Mouse (Mus musculus) heart, postnatal 10 days (tissue): ENCODE measurements around the gene Xirp1. TPM values are rescaled to one million over a fixed set of nuclear protein-coding genes. Genes with fewer than 3 reads are reported as not detected.
"Not testable (repeated sequence)": the region's sequence is repeated elsewhere in the genome, so short reads cannot be mapped to it uniquely, and the experiment has no call there.

Source experiments
- DNase-seq, 2 experiments: peaks; one replicate each; pipeline ENCODE4 v3.0.0; 2021
- intact Hi-C: fragments of 180-260 bp; cut with DNase I; formaldehyde crosslinking; loops from one replicate; pipeline ENCODE4 v1.15.1; 2025
- total RNA-seq, 2 experiments: library from RNA; stranded (reverse); gene quantifications; 2 replicates each; pipeline ENCODE4 v1.2.3; 2021

Xirp1 gene
- total RNA-seq, 2 experiments from 2014 or later = 147 to 150 TPM

GRCm38 (mm10) chr9:120021164-120021563 is 2.2 kb downstream of the Xirp1 start:
- intact Hi-C loops = no loop called here
- peak; percentile 67 to 72 for DNase-seq

- intact Hi-C loops = no loop called here
Measured at GRCm38 (mm10) chr9:120020285-120020890, 3.0 kb downstream of the Xirp1 start.

GRCm38 (mm10) chr9:120016956-120017355 is 6.4 kb downstream of the Xirp1 start:
- intact Hi-C loops = no loop called here
- peak in 1 of 2 experiments; percentile 18 for DNase-seq

More at GRCm38 (mm10) chr9:120020285-120020890, 3.0 kb downstream of the Xirp1 start:
- DNase-seq = peak; percentile 84 to 91

- DNase-seq = no peak
- intact Hi-C loops = no loop called here
Measured at GRCm38 (mm10) chr9:120014828-120015227, 8.6 kb downstream of the Xirp1 start.

DNA sequence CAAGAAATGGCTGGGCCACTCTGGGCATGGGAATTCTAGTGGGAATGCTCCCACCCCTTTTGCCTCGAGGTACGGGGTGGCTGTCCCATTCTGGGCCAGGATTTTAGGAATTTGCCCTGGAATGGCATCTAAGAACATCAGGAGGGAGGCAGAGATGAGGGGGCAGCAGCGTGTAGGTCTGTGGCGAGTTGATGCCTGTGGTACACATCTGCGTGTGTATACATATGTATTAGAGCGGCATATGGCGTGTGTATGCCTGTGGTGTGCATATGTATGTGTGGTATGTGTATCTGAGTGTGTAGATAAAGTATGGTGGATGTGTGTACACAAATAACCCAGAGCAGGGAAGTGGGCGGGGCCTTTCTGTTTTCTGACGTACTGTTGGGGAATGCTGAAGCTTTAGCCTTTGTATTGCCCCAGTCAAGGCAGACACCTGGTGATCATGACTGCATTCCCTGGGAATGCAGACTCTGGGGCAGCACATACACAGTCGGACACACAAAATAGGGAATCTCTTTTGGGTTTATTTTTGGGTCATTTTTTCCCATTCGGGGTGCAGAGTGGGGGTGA is 10.1 kb downstream of the Xirp1 start:
- peak in 1 of 2 experiments; percentile 41 for DNase-seq
- intact Hi-C loops = no loop called here

- peak in 1 of 2 experiments; percentile 47 for DNase-seq
- intact Hi-C loops = no loop called here
Measured at GRCm38 (mm10) chr9:120012781-120013180, 10.6 kb downstream of the Xirp1 start.

GRCm38 (mm10) chr9:120012161-120012560 is 11.2 kb downstream of the Xirp1 start:
- DNase-seq, intact Hi-C loops: not testable (repeated sequence)

GRCm38 (mm10) chr9:120011533-120011932 is 11.9 kb downstream of the Xirp1 start:
- intact Hi-C loops = loop anchor here (1.0 to 2.0 kb wide), 3 partner anchors 28 to 75 kb away; partner anchors contain the start of genes Gorasp1 and Ttc21a
- DNase-seq = peak; percentile 85 to 88

DNA sequence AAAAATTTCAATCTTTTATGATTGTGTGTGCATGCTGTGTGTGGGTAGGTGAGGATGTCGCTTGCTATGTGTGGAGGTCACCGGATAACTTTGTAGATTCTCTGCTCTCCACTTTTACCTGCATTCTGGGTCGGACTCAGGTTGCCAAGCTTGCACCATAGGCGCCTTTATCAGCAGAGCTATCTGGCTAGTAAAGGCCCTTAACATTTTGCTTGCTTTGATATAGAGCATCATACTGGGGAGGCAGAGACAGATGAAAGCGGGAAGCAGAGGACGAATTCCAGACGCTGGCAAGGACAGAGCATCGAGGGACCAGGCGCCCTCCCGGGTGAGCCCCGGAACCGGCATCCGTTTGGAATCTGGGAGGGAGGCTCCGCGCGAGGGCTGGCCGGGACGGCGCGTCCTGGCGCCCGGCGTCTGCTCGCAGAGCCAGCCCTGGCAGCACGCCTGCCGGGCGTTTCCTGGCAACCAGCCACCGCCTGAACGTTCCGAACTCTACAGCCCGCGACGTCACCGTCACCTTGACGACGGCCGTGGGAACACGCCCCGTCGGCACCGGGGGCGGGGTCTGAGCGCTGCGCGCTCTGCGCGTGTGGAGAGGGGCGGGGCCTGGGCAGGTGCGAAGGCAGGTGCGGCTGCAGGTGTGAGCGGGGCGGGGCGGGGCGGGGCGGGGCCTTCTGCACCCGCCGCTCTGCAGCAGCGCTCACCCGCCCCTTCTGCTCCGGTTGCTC is 12.5 kb downstream of the Xirp1 start:
- intact Hi-C loops = loop anchor here (1.0 to 2.0 kb wide), 3 partner anchors 28 to 74 kb away; partner anchors contain the start of genes Gorasp1 and Ttc21a
- peak; percentile 98 to 99 for DNase-seq

DNA sequence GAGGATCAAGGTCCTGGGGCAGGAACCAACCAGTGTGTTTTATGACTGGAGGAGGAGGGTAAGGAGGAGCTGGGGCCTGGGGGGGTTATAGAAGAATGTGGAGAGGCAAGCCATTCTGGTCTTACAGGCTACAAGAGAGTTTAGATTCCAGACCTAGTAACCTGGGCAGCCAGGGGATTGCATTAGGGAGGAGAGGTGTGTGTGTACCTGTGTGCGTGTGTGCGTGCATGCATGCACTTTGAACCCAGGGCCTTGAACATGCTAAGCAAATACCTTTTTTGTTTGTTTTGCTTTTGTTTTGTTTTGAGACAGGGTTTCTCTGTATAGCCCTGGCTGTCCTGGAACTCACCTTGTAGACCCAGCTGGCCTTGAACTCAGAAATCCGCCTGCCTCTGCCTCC is 13.5 kb downstream of the Xirp1 start:
- intact Hi-C loops = loop anchor here (2.0 kb wide), 1 partner anchor 73 kb away; the partner anchor contains the start of genes Gorasp1 and Ttc21a
- no peak for DNase-seq

DNA sequence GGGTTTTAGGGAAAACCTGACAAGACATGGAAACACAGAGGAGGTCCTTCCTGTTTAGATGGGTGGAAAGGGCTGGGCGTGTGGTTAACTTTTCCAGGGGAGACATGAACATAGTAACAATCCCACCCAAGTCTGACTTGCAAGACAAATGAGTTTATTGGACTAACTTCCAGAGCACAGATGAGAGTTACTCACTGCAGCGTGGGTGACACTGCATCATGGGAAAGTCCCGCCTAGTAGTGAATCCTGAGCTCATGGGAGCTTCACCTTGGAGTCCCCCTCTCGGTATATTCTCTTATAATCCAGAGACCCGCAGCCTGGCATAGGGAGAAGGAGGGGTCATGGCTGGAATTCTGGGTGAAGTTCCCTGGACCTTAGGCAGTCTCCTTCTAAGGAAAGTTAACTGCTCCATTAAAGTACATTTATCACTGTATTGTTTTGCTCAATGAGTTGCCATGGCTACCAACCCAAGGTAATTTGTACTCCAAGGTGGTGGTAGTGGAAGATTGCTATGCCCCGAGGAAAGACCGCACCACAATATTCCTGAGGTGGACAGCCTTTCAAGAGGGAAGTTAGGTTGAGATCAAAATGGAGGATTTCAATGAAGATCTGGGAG is 14.1 kb downstream of the Xirp1 start:
- DNase-seq = no peak
- intact Hi-C loops = no loop called here

GRCm38 (mm10) chr9:120007833-120008232 is 15.6 kb downstream of the Xirp1 start:
- intact Hi-C loops = no loop called here
- DNase-seq = no peak

DNA sequence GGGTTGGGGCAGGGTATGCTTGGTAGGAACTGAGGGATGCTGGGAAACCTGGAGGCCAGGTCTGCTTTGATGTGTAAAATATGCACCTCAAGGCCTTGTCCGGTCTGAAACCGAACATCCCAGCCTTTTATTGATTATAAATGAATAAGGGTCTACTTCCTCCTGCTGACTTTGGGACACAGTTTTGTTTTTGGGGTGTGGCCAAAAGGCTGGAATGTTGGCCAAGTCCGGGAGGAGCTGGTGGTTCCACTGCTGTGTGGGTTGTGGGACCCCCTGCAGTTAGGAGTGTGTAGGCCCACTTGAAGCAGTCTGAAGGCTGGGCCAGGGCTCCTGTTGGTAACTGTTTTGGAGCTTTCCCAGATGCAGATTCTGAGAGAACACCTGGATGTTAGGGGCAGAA is 17.5 kb downstream of the Xirp1 start:
- intact Hi-C loops = no loop called here
- peak in 1 of 2 experiments; percentile 23 for DNase-seq

- intact Hi-C loops = no loop called here
- DNase-seq = no peak
Measured at GRCm38 (mm10) chr9:120002893-120003292, 20.5 kb downstream of the Xirp1 start.

DNA sequence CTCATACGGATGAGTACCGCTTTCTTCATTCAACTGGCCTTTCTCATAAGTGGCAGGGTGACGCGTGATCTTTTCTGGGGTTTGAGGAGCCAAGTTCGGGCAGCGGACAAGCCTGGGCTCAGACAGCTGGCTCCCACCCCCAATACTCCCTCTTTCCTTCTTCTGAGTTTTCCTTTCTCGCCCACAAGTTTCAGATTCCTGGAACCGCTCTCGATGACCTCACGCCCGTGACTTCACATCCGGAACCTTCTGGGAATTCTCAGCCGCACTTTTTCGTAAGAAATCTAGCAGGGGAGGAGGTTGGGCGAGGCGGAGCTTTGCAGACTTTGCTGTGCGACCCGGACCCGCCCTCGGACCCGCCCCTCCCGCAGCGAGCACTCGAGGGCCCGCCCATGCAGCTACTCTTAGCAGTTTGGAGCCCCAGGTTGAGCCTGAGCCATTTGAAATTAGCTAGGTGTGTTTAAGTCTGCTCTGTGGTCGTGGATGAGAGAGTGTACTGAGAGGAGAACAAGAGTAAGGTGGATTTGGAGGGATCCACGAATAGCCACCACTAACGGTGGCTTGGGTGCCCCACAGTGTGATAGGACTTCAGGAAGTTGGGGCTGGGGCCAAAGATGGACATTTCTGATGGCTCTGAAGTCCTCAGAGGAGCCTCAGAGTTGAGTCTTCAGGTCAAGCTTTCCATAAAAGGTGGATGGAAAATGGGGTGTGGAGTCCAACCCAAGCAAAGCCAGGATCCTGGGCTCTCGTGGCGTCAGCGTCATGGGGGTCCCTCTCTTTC is 21.3 kb downstream of the Xirp1 start:
- intact Hi-C loops = no loop called here
- DNase-seq = peak; percentile 92 to 93

GRCm38 (mm10) chr9:120000761-120001160 is 22.6 kb downstream of the Xirp1 start:
- no peak for DNase-seq
- intact Hi-C loops = no loop called here

- DNase-seq = peak; percentile 65 to 68
- intact Hi-C loops = no loop called here
Measured at GRCm38 (mm10) chr9:119999636-120000035, 23.8 kb downstream of the Xirp1 start.

- no peak for DNase-seq
- intact Hi-C loops = loop anchor here (1.0 kb wide), 1 partner anchor 14 kb away; the partner anchor contains the start of gene Csrnp1
Measured at GRCm38 (mm10) chr9:119998776-119999175, 24.6 kb downstream of the Xirp1 start.

GRCm38 (mm10) chr9:119996080-119996479 is 27.3 kb downstream of the Xirp1 start:
- DNase-seq = no peak
- intact Hi-C loops = no loop called here

DNA sequence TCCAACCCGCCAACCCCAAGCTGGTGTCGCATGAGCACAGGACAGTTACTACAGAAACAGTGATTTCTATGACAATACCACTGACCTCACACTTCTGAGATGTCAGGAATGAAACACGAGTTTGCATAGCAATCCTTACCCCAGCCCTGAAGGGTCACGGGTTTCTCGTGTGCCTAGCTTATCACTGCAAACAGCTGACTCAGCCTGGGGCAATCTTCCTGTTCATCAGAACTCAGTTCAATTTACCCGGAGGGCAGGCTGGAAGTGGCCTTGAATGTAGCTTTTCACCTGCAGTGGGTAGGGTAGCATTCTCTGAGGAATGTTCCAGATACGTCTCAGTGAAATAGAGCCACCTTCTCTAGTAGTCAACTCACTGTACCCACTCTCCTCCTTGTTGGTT is 29.2 kb downstream of the Xirp1 start:
- DNase-seq = no peak
- intact Hi-C loops = no loop called here
